Comparison of ENCODE assay signal across 14 mouse cellular contexts in genomic region chr2:134003146-134003545, GRCm38 (mm10).
"Had no signal": no experiment of that assay in that cellular context is flagged by ENCODE, and none has a peak within 500 bp of the region (broad histone marks: within the 10 kb centered on the region; RNA-seq: fewer than 3 reads in every experiment).

No protein-coding gene starts in this region.

- H3K27ac ChIP-seq: kidney, postnatal 0 days; limb, embryonic 13.5 days; liver, embryonic 14.5 days; midbrain, embryonic 12.5 days; neural tube, embryonic 12.5 days; stomach, embryonic 15.5 days had no signal

- H3K4me3 ChIP-seq: limb, embryonic 13.5 days; midbrain, embryonic 12.5 days; myocyte; neural tube, embryonic 12.5 days; stomach, embryonic 15.5 days had no signal

- H3K4me1 ChIP-seq: limb, embryonic 13.5 days; midbrain, embryonic 12.5 days; neural tube, embryonic 12.5 days; stomach, embryonic 15.5 days had no signal

- H3K27me3 ChIP-seq: limb, embryonic 13.5 days; midbrain, embryonic 12.5 days; neural tube, embryonic 12.5 days; stomach, embryonic 15.5 days had no signal

- H3K36me3 ChIP-seq: limb, embryonic 13.5 days; midbrain, embryonic 12.5 days; neural tube, embryonic 12.5 days; stomach, embryonic 15.5 days had no signal

- DNase-seq: kidney, postnatal 36 days; left cerebral cortex, postnatal 4 days; lung, adult 18-20 months; retina, postnatal 1 day; right cerebral cortex, postnatal 4 days; thymus, adult 2 months; thymus, postnatal 25 days had no signal

- H3K4me2 ChIP-seq: limb, embryonic 13.5 days; midbrain, embryonic 12.5 days; neural tube, embryonic 12.5 days; stomach, embryonic 15.5 days had no signal

- H3K9ac ChIP-seq: limb, embryonic 13.5 days; liver, embryonic 14.5 days; midbrain, embryonic 12.5 days; neural tube, embryonic 12.5 days; stomach, embryonic 15.5 days had no signal

- H3K9me3 ChIP-seq: limb, embryonic 13.5 days; midbrain, embryonic 12.5 days; neural tube, embryonic 12.5 days; stomach, embryonic 15.5 days had no signal
